Mouse (Mus musculus): ENCODE data around the gene Gm49450. TPM values are rescaled to one million over a fixed set of nuclear protein-coding genes. Genes with fewer than 3 reads are reported as not detected.
"Not testable (repeated sequence)": the region's sequence is repeated elsewhere in the genome, so short reads cannot be mapped to it uniquely, and the experiment has no call there.

Gene Gm49450
- polyA plus RNA-seq, 1 experiment from 2014 or later, result not detected

DNA sequence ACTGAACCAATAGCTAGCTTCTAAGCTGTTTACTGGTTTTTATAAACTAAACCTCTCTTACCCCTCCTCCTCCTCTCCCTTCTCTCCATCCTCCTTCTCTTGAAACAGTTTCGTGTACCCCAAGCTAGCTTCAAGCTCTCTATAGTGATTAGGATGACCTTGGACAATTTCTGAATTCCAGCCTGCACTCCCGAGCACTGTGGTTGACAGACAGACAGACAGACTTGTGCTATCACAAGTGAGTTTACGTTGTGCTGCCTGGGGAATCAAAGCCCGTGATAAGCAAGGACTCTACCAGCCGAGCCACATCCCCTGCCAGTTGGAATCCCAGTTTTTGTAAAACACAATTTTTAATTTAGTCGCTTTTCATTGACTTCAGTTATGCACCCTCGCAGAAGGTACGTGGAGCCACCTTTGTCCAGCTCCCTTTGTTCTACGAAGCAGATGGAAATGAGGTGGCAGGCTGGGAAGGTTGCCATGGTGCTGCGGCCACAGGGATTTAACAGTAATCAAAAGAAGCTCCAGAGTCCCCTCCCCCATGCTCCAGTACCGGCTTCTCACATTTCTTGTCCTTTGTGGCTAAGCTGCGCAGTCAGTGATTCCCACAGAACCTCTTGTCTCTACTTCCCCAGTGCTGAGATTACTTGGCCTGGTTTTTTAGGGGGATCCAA is 15.5 kb upstream of the Gm49450 start:
- H3K9me3 ChIP-seq, result no peaks in the 10 kb centered on the region
- H3K36me3 ChIP-seq, result no peaks in the 10 kb centered on the region
- ATAC-seq (ENCODE audit: insufficient read depth, low FRiP score, low read depth), result no peak
- H3K27me3 ChIP-seq (replicated peaks), result no peaks in the 10 kb centered on the region
- H3K4me1 ChIP-seq, result peaks cover 15% of the 10 kb centered on the region; the same call in 1 of the 2 replicates
- peak overlapping the region; percentile 24; the same call in 1 of the 2 replicates for H3K4me2 ChIP-seq
- H3K27ac ChIP-seq, result peak overlapping the region; percentile 49
- H3K4me3 ChIP-seq (replicated peaks), result no peak overlapping the region
- WGBS, result 17% methylated on average over 12 of the region's 12 CpGs
- no peak overlapping the region for H3K9ac ChIP-seq

- Histone ChIP-seq H3K36me3 (no peaks in the 10 kb centered on the region), H3K27ac (no peak overlapping the region), H3K4me1 (no peaks in the 10 kb centered on the region), H3K4me3 (replicated peaks) (no peak overlapping the region), H3K9me3 (no peaks in the 10 kb centered on the region), H3K27me3 (replicated peaks) (no peaks in the 10 kb centered on the region), H3K9ac (no peak overlapping the region), H3K4me2 (no peak overlapping the region)
- ATAC-seq (ENCODE audit: insufficient read depth, low FRiP score, low read depth), result no peak
- WGBS, result 69% methylated on average over 3 of the region's 3 CpGs
Observed at GRCm38 (mm10) chr15:98959531-98959930, 6.2 kb upstream of the Gm49450 start.

DNA sequence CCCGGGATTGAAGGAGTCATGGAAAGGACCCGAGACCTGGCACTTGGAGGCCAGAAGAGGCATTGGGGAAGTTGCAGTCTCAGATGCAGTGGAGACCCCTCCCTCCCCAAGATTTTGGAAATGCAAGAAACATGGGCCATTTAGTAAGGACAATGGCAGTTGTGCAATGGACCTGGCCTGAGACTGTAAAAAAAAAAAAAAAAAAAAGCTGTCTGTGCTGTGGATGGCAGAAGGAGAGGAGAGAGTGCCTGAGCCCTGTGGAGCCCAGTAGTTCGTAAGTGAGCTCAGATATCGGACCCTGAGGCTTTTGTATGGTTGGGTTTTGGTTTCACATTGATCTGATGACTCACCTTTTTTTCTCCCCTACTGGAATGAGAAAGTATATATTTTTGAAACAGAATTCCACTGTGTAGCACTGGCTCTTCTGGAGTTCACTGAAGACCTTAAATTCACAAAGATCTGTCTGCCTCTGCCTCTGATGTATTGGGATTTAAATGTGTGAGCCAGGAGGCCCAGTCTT is 5.6 kb upstream of the Gm49450 start:
- WGBS, result 90% methylated on average over 4 of the region's 4 CpGs
- Histone ChIP-seq H3K27ac (no peak overlapping the region), H3K9me3 (no peaks in the 10 kb centered on the region), H3K9ac (no peak overlapping the region), H3K36me3 (no peaks in the 10 kb centered on the region), H3K4me2 (no peak overlapping the region), H3K4me1 (peaks cover 1% of the 10 kb centered on the region; the same call in 1 of the 2 replicates), H3K4me3 (replicated peaks) (no peak overlapping the region), H3K27me3 (replicated peaks) (no peaks in the 10 kb centered on the region)
- no peak for ATAC-seq (ENCODE audit: insufficient read depth, low FRiP score, low read depth)

DNA sequence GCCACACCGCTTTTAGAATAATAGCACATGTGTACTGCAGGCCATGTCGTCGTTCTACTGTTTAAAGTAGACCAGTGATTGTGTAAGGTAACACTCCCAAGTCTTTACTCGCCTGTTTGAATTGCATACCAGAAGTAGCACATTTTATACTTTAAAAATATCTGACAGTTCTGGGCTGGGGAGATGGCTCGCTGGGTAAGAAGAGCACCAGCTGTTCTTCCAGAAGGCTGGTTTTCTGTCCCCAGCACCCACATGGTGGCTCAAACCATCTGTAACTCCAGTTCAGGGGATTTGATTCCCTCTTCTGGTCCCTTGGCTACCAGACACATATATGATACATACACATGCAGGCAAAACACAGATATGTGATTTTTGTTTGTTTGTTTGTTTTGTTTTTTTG is 4.1 kb upstream of the Gm49450 start:
- no peaks in the 10 kb centered on the region for H3K9me3 ChIP-seq
- ATAC-seq (ENCODE audit: insufficient read depth, low FRiP score, low read depth), result no peak
- no peaks in the 10 kb centered on the region for H3K36me3 ChIP-seq
- WGBS, result 56% methylated on average over 5 of the region's 5 CpGs
- H3K4me1 ChIP-seq, result peaks cover 2% of the 10 kb centered on the region; the same call in 1 of the 2 replicates
- no peaks in the 10 kb centered on the region for H3K27me3 ChIP-seq (replicated peaks)
- no peak overlapping the region for H3K9ac ChIP-seq
- H3K4me3 ChIP-seq (replicated peaks), result no peak overlapping the region
- no peak overlapping the region for H3K27ac ChIP-seq
- no peak overlapping the region for H3K4me2 ChIP-seq

GRCm38 (mm10) chr15:98956000-98956399 is 2.6 kb upstream of the Gm49450 start:
- ATAC-seq (ENCODE audit: insufficient read depth, low FRiP score, low read depth), result no peak
- Histone ChIP-seq H3K9ac (no peak overlapping the region), H3K36me3 (no peaks in the 10 kb centered on the region), H3K27ac (no peak overlapping the region), H3K4me1 (peaks cover 5% of the 10 kb centered on the region; the same call in 1 of the 2 replicates), H3K4me3 (replicated peaks) (no peak overlapping the region), H3K27me3 (replicated peaks) (no peaks in the 10 kb centered on the region), H3K4me2 (no peak overlapping the region), H3K9me3 (no peaks in the 10 kb centered on the region)
- 89% methylated on average over 4 of the region's 4 CpGs for WGBS

GRCm38 (mm10) chr15:98955324-98955723 is 2.0 kb upstream of the Gm49450 start:
- whole genome bisulfite sequencing, result 72% methylated on average over 4 of the region's 4 CpGs
- Histone ChIP-seq H3K9ac (no peak overlapping the region), H3K36me3 (no peaks in the 10 kb centered on the region), H3K27me3 (replicated peaks) (no peaks in the 10 kb centered on the region), H3K4me3 (replicated peaks) (no peak overlapping the region), H3K9me3 (no peaks in the 10 kb centered on the region), H3K4me1 (peaks cover 5% of the 10 kb centered on the region; the same call in 1 of the 2 replicates), H3K4me2 (no peak overlapping the region), H3K27ac (0 out of 2 replicates have a peak overlapping the region, but pooled peaks have one; percentile 78)
- ATAC-seq (ENCODE audit: insufficient read depth, low FRiP score, low read depth), result no peak

DNA sequence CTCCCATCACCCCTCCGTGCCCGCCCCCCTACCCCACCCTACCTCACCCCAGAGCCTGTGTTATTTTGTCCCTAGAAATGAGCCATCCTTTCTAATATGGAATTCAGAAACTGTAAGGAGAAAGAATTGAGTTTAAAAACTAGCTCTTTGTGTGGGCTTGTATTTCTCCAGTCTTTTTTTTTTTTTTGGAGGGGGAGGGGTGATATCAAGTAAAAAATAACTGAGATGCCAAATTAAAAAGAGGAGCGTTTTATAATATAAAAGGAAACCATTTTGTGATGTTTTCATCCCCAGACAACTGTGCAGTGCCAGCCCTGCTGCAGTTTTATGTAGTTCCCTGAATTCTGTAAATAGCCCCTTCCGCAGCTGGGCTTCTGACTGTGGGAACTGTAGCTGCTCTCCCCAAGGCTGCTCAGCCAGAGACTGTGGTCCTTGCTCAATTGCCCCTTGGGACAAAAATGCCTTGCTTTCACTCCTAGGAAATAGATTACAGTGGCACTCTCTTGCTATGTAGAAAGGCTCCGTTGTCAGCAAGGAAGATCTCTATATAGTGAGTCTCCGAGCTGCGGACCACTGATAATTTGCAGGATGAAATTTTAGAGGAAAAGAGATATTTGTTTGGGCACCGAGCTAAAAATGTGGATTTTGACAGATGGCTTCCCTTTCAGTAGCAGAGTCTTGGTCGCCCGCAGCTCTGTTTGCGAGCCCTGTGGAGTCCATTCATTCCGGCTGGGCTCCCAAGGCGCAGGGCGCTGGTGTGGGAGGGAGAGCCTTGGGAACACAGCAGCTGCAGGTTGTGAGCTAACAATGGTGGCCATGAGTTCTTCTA is 1.3 kb upstream of the Gm49450 start:
- H3K36me3 ChIP-seq, result no peaks in the 10 kb centered on the region
- peak overlapping the region; percentile 78 for H3K27ac ChIP-seq
- no peak for ATAC-seq (ENCODE audit: insufficient read depth, low FRiP score, low read depth)
- H3K4me1 ChIP-seq, result peaks cover 5% of the 10 kb centered on the region; the same call in 1 of the 2 replicates
- peak overlapping the region; percentile 32; the same call in 1 of the 2 replicates for H3K4me2 ChIP-seq
- no peaks in the 10 kb centered on the region for H3K27me3 ChIP-seq (replicated peaks)
- H3K9me3 ChIP-seq, result no peaks in the 10 kb centered on the region
- no peak overlapping the region for H3K4me3 ChIP-seq (replicated peaks)
- WGBS, result 33% methylated on average over 14 of the region's 14 CpGs
- H3K9ac ChIP-seq, result no peak overlapping the region

- Histone ChIP-seq H3K27ac (peak overlapping the region; percentile 97), H3K27me3 (replicated peaks) (no peaks in the 10 kb centered on the region), H3K4me2 (peak overlapping the region; percentile 62), H3K36me3 (no peaks in the 10 kb centered on the region), H3K4me3 (replicated peaks) (peak overlapping the region; percentile 76), H3K9ac (peak overlapping the region; percentile 82), H3K9me3 (no peaks in the 10 kb centered on the region), H3K4me1 (peaks cover 5% of the 10 kb centered on the region; the same call in 1 of the 2 replicates)
- peak; percentile 64; the same call in 1 of the 2 replicates for ATAC-seq (ENCODE audit: insufficient read depth, low FRiP score, low read depth)
- under 1% methylated on average over 41 of the region's 41 CpGs for WGBS
Observed at GRCm38 (mm10) chr15:98952751-98953400, 475 bp downstream of the Gm49450 start.

DNA sequence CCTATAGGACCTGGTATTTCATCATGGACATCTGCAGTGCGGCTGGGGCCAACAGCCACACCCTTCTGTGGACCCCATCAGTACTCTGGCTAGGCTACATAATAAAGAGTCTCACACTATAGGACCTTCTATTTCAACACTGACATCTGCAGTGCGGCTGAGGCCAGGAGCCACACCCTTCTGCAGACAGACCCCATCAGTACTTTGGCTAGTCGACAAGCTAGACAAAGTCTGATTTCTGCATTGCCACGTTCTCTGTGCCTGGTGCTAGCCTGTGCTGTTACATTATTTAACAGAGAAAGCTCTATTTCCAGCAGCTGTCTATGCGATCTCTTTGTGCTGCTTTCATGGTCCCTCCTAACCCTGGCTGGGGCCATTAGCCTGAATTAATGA is 1.3 kb downstream of the Gm49450 start:
- Histone ChIP-seq H3K4me2 (peak overlapping the region; percentile 62), H3K36me3 (no peaks in the 10 kb centered on the region), H3K9me3 (no peaks in the 10 kb centered on the region), H3K27ac (peak overlapping the region; percentile 36; the same call in 1 of the 2 replicates), H3K9ac (peak overlapping the region; percentile 11; the same call in 1 of the 2 replicates), H3K4me1 (peaks cover 5% of the 10 kb centered on the region; the same call in 1 of the 2 replicates), H3K27me3 (replicated peaks) (no peaks in the 10 kb centered on the region), H3K4me3 (replicated peaks) (peak overlapping the region; percentile 76)
- peak; percentile 16; the same call in 1 of the 2 replicates for ATAC-seq (ENCODE audit: insufficient read depth, low FRiP score, low read depth)
- 20% methylated on average over 5 of the region's 5 CpGs for WGBS

DNA sequence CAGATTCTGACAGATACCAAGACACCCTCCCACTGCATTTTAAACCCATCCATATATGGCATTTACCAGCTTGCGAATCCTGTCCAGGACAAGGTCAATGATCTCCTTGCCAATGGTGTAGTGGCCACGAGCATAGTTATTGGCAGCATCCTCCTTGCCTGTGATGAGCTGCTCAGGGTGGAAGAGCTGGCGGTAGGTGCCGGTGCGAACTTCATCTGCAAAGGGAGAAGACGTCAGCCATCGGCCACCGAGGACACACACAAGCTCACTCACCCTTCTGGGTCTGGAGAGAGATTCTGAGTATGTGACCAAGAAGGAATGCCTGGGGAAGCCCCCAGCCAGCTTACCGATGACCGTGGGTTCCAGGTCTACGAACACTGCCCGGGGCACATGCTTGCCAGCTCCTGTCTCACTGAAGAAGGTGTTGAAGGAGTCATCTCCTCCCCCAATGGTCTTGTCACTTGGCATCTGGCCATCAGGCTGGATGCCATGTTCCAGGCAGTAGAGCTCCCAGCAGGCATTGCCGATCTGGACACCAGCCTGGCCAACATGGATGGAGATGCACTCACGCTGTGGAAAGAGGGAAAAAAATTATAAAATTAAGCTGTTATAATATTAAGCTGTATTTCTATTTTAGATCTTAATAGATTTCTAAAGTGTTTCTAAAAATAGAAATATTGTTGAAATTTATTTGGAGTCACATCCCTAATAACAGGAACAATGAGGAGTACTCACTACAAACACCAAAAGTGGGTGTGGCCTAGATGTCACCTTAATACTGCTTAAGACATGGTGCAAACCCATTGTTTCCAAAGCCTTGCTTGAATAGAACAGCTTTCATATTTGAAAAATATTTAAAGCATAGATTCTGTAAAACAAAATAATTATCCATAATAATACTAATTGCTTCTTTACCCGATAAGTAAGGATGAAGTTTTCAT is 2.0 kb downstream of the Gm49450 start:
- not testable (repeated sequence) for ATAC-seq (ENCODE audit: insufficient read depth, low FRiP score, low read depth)

GRCm38 (mm10) chr15:98949607-98949892 is 3.8 kb downstream of the Gm49450 start:
- Histone ChIP-seq H3K4me3 (replicated peaks) (no peak overlapping the region), H3K9ac (no peak overlapping the region), H3K4me1 (peaks cover 5% of the 10 kb centered on the region; the same call in 1 of the 2 replicates), H3K27ac (no peak overlapping the region), H3K9me3 (no peaks in the 10 kb centered on the region), H3K27me3 (replicated peaks) (no peaks in the 10 kb centered on the region), H3K36me3 (no peaks in the 10 kb centered on the region), H3K4me2 (no peak overlapping the region)
- 64% methylated on average over 3 of the region's 3 CpGs for WGBS
- no peak for ATAC-seq (ENCODE audit: insufficient read depth, low FRiP score, low read depth)

More for the DNA sequence above, 2.0 kb downstream of the Gm49450 start:
- not testable (repeated sequence) for H3K27ac ChIP-seq; H3K9ac ChIP-seq; H3K27me3 ChIP-seq (replicated peaks); H3K4me1 ChIP-seq; H3K9me3 ChIP-seq; H3K36me3 ChIP-seq
- peak overlapping the region; percentile 76 for H3K4me3 ChIP-seq (replicated peaks)
- 87% methylated on average over 11 of the region's 15 CpGs for WGBS
- H3K4me2 ChIP-seq, result peak overlapping the region; percentile 62

All from stomach, embryonic 15.5 days (tissue).